Comparison of ENCODE assay signal across 10 mouse cellular contexts in genomic region chr2:153214771-153215259, GRCm38 (mm10). TPM values are rescaled to one million over a fixed set of nuclear protein-coding genes. Genes with fewer than 3 reads are reported as not detected.
DNase-seq lines count a peak whose midpoint lies in the region; ATAC-seq and TF ChIP-seq lines count a peak whose summit lies in the region.
"Had no signal": no experiment of that assay in that cellular context is flagged by ENCODE, and none has a peak within 500 bp of the region (broad histone marks: within the 10 kb centered on the region; RNA-seq: fewer than 3 reads in every experiment).

No protein-coding gene starts in this region.

- 41% methylated on average over 6 of the region's 6 CpGs for WGBS in liver, embryonic 11.5 days
- 79% methylated on average over 6 of the region's 6 CpGs for WGBS in forebrain, embryonic 13.5 days

- in situ Hi-C loops in CH12.LX (cut with MboI; ENCODE audit: low pct_ligation_motif_present, low pct_unique_long_range_greater_than_20kb, low sequenced_read_pairs): no loop called here

- TF ChIP-seq RAD21 in CH12.LX (IDR thresholded peaks at IDR 0.05; ENCODE audit: low read depth, low read length): no peak

- peaks cover 9 to 24% of the 10 kb centered on the region in 2 experiments for H3K4me1 ChIP-seq in CH12.LX (ENCODE audit: control insufficient read depth in 1 of 2, insufficient read depth in 2 of 2)
- peaks cover 10% of the 10 kb centered on the region for H3K4me1 ChIP-seq in liver, embryonic 11.5 days (replicated peaks; ENCODE audit: control insufficient read depth, insufficient read depth, low read length)
- H3K4me1 ChIP-seq in forebrain, embryonic 13.5 days: no peaks in the 10 kb centered on the region
- H3K4me1 ChIP-seq: limb, embryonic 12.5 days had no signal

- no peak overlapping the region for H3K4me3 ChIP-seq in CH12.LX (replicated peaks in 1 of 3; ENCODE audit: low read depth in 2 of 3, low read length in 2 of 3, poor library complexity in 1 of 3)
- no peak overlapping the region for H3K4me3 ChIP-seq in liver, embryonic 11.5 days (ENCODE audit: low read depth, low read length)
- H3K4me3 ChIP-seq in forebrain, embryonic 13.5 days: no peak overlapping the region
- H3K4me3 ChIP-seq: limb, embryonic 12.5 days had no signal

- no peak for TF ChIP-seq EP300 in CH12.LX (IDR thresholded peaks at IDR 0.05; ENCODE audit: low read length)

- no peaks in the 10 kb centered on the region for H3K27me3 ChIP-seq in CH12.LX (replicated peaks)
- H3K27me3 ChIP-seq in liver, embryonic 11.5 days (replicated peaks; ENCODE audit: control insufficient read depth, insufficient read depth, low read length): no peaks in the 10 kb centered on the region
- H3K27me3 ChIP-seq in forebrain, embryonic 13.5 days: no peaks in the 10 kb centered on the region
- H3K27me3 ChIP-seq: limb, embryonic 12.5 days had no signal

- peak; percentile 46; the same call in 1 of the 2 replicates for ATAC-seq in liver, embryonic 11.5 days (replicated peaks; ENCODE audit: low FRiP score)
- peak; percentile 73 for ATAC-seq in monocyte, adult 5-6 weeks (replicated peaks; ENCODE audit: insufficient number of reproducible peaks, low FRiP score, low TSS enrichment, poor library complexity, severe bottlenecking)
- ATAC-seq in forebrain, embryonic 13.5 days: no peak

- dilution Hi-C loops in CH12.LX (cut with MboI; ENCODE audit: extremely low pct_ligation_motif_present, extremely low pct_unique_long_range_greater_than_20kb, low sequenced_read_pairs): no loop called here

- no peaks in the 10 kb centered on the region for H3K9me3 ChIP-seq in CH12.LX (replicated peaks; ENCODE audit: low read length)
- no peaks in the 10 kb centered on the region for H3K9me3 ChIP-seq in liver, embryonic 11.5 days (ENCODE audit: control insufficient read depth, low read length)
- H3K9me3 ChIP-seq in forebrain, embryonic 13.5 days (replicated peaks): no peaks in the 10 kb centered on the region
- H3K9me3 ChIP-seq: limb, embryonic 12.5 days had no signal

- DNase-seq in B cell, adult 2 months: peak; percentile 65 to 71
- DNase-seq in CH12.LX (ENCODE audit: extremely low read depth): no peak
- DNase-seq in liver, embryonic 11.5 days (ENCODE audit: low spot score): no peak
- no peak for DNase-seq in testis, postnatal 14 days (ENCODE audit: low spot score)
- no peak for DNase-seq in kidney, adult 11 months
- no peak for DNase-seq in layer of hippocampus, postnatal 10 days (ENCODE audit: low spot score in 2 of 2)
- DNase-seq: cerebellum, postnatal 25 days had no signal

- TF ChIP-seq CTCF in CH12.LX (conservative IDR thresholded peaks at IDR 0.05 in 1 of 2, IDR thresholded peaks at IDR 0.05 in 1 of 2; ENCODE audit: low read depth in 2 of 2, low read length in 2 of 2): no peak

- H3K9ac ChIP-seq in CH12.LX (ENCODE audit: insufficient read depth, low read depth): no peak overlapping the region
- H3K9ac ChIP-seq in liver, embryonic 11.5 days (ENCODE audit: low read depth, low read length): no peak overlapping the region
- no peak overlapping the region for H3K9ac ChIP-seq in forebrain, embryonic 13.5 days
- H3K9ac ChIP-seq: limb, embryonic 12.5 days had no signal

- peaks cover 2 to 17% of the 10 kb centered on the region in 2 experiments for H3K36me3 ChIP-seq in CH12.LX (replicated peaks in 1 of 2; ENCODE audit: control insufficient read depth in 1 of 2, insufficient read depth in 1 of 2, low read length in 1 of 2)
- H3K36me3 ChIP-seq in liver, embryonic 11.5 days (ENCODE audit: control insufficient read depth, insufficient read depth, low read length): peaks cover 2% of the 10 kb centered on the region; the same call in 1 of the 2 replicates
- peaks cover 8% of the 10 kb centered on the region for H3K36me3 ChIP-seq in forebrain, embryonic 13.5 days (ENCODE audit: poor library complexity, severe bottlenecking)

- no peak overlapping the region for H3K27ac ChIP-seq in CH12.LX (ENCODE audit: insufficient read depth, low read depth)
- H3K27ac ChIP-seq in liver, embryonic 11.5 days (ENCODE audit: low read depth, low read length): peak overlapping the region; percentile 60
- H3K27ac ChIP-seq in forebrain, embryonic 13.5 days: no peak overlapping the region
- H3K27ac ChIP-seq: limb, embryonic 12.5 days had no signal

- TF ChIP-seq POLR2A in CH12.LX (IDR thresholded peaks at IDR 0.05; ENCODE audit: low read depth, low read length): no peak

- no peaks in the 10 kb centered on the region for H3K79me2 ChIP-seq in CH12.LX (replicated peaks; ENCODE audit: control insufficient read depth, extremely low read depth, insufficient read depth, poor library complexity, severe bottlenecking)

- no peak overlapping the region for H3K4me2 ChIP-seq in CH12.LX (ENCODE audit: insufficient read depth, low read depth, poor library complexity, severe bottlenecking)
- no peak overlapping the region for H3K4me2 ChIP-seq in liver, embryonic 11.5 days
- H3K4me2 ChIP-seq in forebrain, embryonic 13.5 days: no peak overlapping the region
- H3K4me2 ChIP-seq: limb, embryonic 12.5 days had no signal

TF ChIP-seq in CH12.LX, 34 proteins besides CTCF, POLR2A, EP300 and RAD21:
- TF ChIP-seq ELF1 (IDR thresholded peaks at IDR 0.05; ENCODE audit: low read depth, low read length): 0 out of 2 replicates have a peak, but pooled peaks have one; percentile 13
- TF ChIP-seq BHLHE40 (IDR thresholded peaks at IDR 0.05; ENCODE audit: low read depth, low read length): 0 out of 2 replicates have a peak, but pooled peaks have one; percentile 39
- 0 out of 2 replicates have a peak, but pooled peaks have one; percentile 42 for TF ChIP-seq MAX (IDR thresholded peaks at IDR 0.05; ENCODE audit: low read length)
- peak; percentile 25; the same call in 1 of the 2 replicates for TF ChIP-seq ETS1 (conservative IDR thresholded peaks at IDR 0.05; ENCODE audit: low read depth, low read length)
- TF ChIP-seq CHD1 (IDR thresholded peaks at IDR 0.05; ENCODE audit: low read depth, low read length): no peak
- no peak for TF ChIP-seq USF2 (conservative IDR thresholded peaks at IDR 0.05; ENCODE audit: low read depth, low read length)
- no peak for TF ChIP-seq IRF4 (IDR thresholded peaks at IDR 0.05; ENCODE audit: low read depth, low read length)
- 0 out of 2 replicates have a peak, but pooled peaks have one; percentile 21 for TF ChIP-seq USF1 (IDR thresholded peaks at IDR 0.05; ENCODE audit: low read depth, low read length)

RNA-seq across cellular contexts. Expression of gene Tspyl3, which starts 10.4 kb away (rescaled TPM):
- total RNA-seq in CH12.LX (2012; rRNA removed): 9.6 and 10.2 TPM in 2 replicates
- 10.2 and 12.1 TPM in 2 replicates for total RNA-seq in CH12.LX (2014; rRNA removed)
- polyA plus RNA-seq in CH12.LX (2012; ENCODE audit: insufficient read length, low read depth): 16.5 and 16.9 TPM in 2 replicates
- polyA plus RNA-seq in liver, embryonic 11.5 days (2014; fragmentation: Nextera tagmentation; extraction: Ambion mirVana): 6.5 and 6.8 TPM in 2 replicates
- total RNA-seq in monocyte, adult 5-6 weeks (2017): 4.9 to 10.7 TPM (median 6.8 TPM) in 3 replicates
- polyA plus RNA-seq in forebrain, embryonic 13.5 days (2015; fragmentation: Nextera tagmentation; extraction: Ambion mirVana): 12.6 and 15.7 TPM in 2 replicates
- 10 to 100 TPM; 30.6 to 32.7 TPM for total RNA-seq in layer of hippocampus, postnatal 10 days (2021)

RNA-seq across cellular contexts. Expression of gene Plagl2, which starts 26.4 kb away (rescaled TPM):
- total RNA-seq in CH12.LX (2012; rRNA removed) (11.5 and 18.0 TPM in 2 replicates), CH12.LX (2014; rRNA removed) (5.1 and 8.1 TPM in 2 replicates)
- 36.6 and 52.7 TPM in 2 replicates for polyA plus RNA-seq in CH12.LX (2012; ENCODE audit: insufficient read length, low read depth)
- polyA plus RNA-seq in liver, embryonic 11.5 days (2014; fragmentation: Nextera tagmentation; extraction: Ambion mirVana): 45.2 and 45.9 TPM in 2 replicates
- total RNA-seq in monocyte, adult 5-6 weeks (2017): 11.5 to 30.3 TPM (median 14.9 TPM) in 3 replicates
- polyA plus RNA-seq in forebrain, embryonic 13.5 days (2015; fragmentation: Nextera tagmentation; extraction: Ambion mirVana): 12.0 and 13.6 TPM in 2 replicates
- 1 to 10 TPM; 5.0 to 5.4 TPM for total RNA-seq in layer of hippocampus, postnatal 10 days (2021)

RNA-seq across cellular contexts. Expression of gene Pofut1, which starts 26.5 kb away (rescaled TPM):
- total RNA-seq in CH12.LX (2012; rRNA removed) (20.4 and 25.6 TPM in 2 replicates), CH12.LX (2014; rRNA removed) (19.4 and 22.8 TPM in 2 replicates)
- 15.0 and 15.6 TPM in 2 replicates for polyA plus RNA-seq in CH12.LX (2012; ENCODE audit: insufficient read length, low read depth)
- polyA plus RNA-seq in liver, embryonic 11.5 days (2014; fragmentation: Nextera tagmentation; extraction: Ambion mirVana): 6.3 and 8.0 TPM in 2 replicates
- total RNA-seq in monocyte, adult 5-6 weeks (2017): 20.5 to 26.9 TPM (median 23.2 TPM) in 3 replicates
- polyA plus RNA-seq in forebrain, embryonic 13.5 days (2015; fragmentation: Nextera tagmentation; extraction: Ambion mirVana): 6.8 and 7.3 TPM in 2 replicates
- total RNA-seq in layer of hippocampus, postnatal 10 days (2021): 10 to 100 TPM; 18.0 to 22.9 TPM

RNA-seq across cellular contexts. Expression of gene Tm9sf4, which starts 53.7 kb away (rescaled TPM):
- total RNA-seq in CH12.LX (2012; rRNA removed): 29.0 and 30.4 TPM in 2 replicates
- 13.3 and 13.6 TPM in 2 replicates for total RNA-seq in CH12.LX (2014; rRNA removed)
- polyA plus RNA-seq in CH12.LX (2012; ENCODE audit: insufficient read length, low read depth): 43.0 and 51.1 TPM in 2 replicates
- 65.4 and 71.4 TPM in 2 replicates for polyA plus RNA-seq in liver, embryonic 11.5 days (2014; fragmentation: Nextera tagmentation; extraction: Ambion mirVana)
- 97.2 to 110 TPM (median 108 TPM) in 3 replicates for total RNA-seq in monocyte, adult 5-6 weeks (2017)
- polyA plus RNA-seq in forebrain, embryonic 13.5 days (2015; fragmentation: Nextera tagmentation; extraction: Ambion mirVana): 59.4 and 65.7 TPM in 2 replicates
- total RNA-seq in layer of hippocampus, postnatal 10 days (2021): 100 to 1,000 TPM in 1 of 2 experiments, 10 to 100 TPM in 1; 87.7 to 110 TPM

Comparison
In these comparisons a context has a peak if more than half of its experiments do, and no peak if none do; other contexts are left out.
1. DNase-seq: peak in B cell, adult 2 months (2 of 2); none in CH12.LX (single experiment), liver, embryonic 11.5 days (single experiment), testis, postnatal 14 days (single experiment), kidney, adult 11 months (single experiment) and layer of hippocampus, postnatal 10 days (0 of 2).